Mouse (Mus musculus): ENCODE measurements at regions not wholly inside any gene's neighbourhood (a gene's known extent, or its start where the extent isn't known, plus 50 kb on each side); places are given as distances from the start of the nearest gene placed in this dataset.
A peak's percentile ranks its signal among the peaks of the same experiment; 100 is the strongest.

DNA sequence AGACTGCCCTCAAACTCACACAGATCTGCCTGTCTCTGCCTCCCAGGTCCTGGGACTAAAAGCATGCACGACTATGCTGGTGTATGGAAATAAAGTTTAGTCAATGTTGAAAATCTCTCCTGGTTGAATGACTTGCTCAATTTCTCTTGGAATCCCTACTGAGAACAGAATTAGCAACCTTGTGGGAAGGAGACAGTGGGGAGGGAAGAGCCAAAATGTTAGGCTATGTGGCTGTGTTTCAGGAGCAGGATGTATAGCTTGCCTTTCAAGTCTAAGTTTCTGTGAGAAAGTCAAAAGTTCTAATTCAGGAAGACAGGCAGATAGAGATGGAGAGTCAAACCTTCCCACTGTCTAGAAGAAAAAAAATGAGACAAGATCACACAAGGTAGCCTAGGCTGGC lies 168.3 kb upstream of the Creb1 start:
- in situ Hi-C loops (cut with MboI; ENCODE audit: low pct_unique_long_range_greater_than_20kb), result no loop called here
- ChIA-PET CTCF (interaction anchor here (1.9 kb wide), 1 partner anchor 39 kb away, joined by 4 read pairs; no protein-coding TSS in a partner anchor), POLR2A (no interaction called here)
- no peaks in the 10 kb centered on the region for H3K27me3 ChIP-seq
- DNase-seq (ENCODE audit: low read depth, low spot score) (no peak), ATAC-seq (no peak)
- TF ChIP-seq CTCF (IDR thresholded peaks at IDR 0.05), result no peak

DNA sequence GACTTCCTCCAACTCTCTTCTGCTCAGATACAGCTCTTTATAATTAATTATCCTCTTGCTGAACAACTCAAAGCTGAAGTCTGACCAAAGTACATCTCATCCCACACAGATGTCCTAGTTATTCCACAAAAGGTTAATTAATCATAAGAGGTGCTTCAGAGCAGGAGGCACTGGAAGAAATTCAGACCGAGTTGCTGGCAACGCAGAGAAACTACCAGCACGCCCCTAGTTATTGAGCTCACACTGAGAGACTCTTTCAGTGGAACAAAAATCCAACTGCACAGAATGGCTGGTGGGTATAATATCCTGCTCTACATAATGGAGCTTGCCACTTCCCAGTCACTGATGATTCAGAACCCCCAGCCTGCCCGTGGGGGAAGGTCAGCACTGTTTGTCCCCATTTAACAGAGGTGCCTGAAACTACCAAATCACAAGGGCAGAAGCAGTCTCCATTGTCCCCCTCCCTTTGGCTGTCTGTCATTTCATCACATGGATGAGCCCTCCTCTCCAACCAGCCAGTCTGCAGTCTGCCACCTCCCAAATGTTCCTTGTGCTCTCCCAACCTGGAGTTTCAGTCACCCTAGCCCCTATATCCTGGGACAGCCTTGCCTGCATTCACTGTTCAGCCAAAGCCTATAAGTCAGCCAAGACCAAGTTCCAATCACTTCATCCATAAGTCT lies 170.3 kb upstream of the Creb1 start:
- TF ChIP-seq CTCF (IDR thresholded peaks at IDR 0.05), result no peak
- ChIA-PET POLR2A (no interaction called here), CTCF (interaction anchor here (1.2 kb wide), 1 partner anchor 10 kb away, joined by 4 read pairs; no protein-coding TSS in a partner anchor)
- DNase-seq (ENCODE audit: low read depth, low spot score), result no peak
- in situ Hi-C loops (cut with MboI; ENCODE audit: low pct_unique_long_range_greater_than_20kb), result no loop called here
- no peaks in the 10 kb centered on the region for H3K27me3 ChIP-seq
- ATAC-seq, result no peak

DNA sequence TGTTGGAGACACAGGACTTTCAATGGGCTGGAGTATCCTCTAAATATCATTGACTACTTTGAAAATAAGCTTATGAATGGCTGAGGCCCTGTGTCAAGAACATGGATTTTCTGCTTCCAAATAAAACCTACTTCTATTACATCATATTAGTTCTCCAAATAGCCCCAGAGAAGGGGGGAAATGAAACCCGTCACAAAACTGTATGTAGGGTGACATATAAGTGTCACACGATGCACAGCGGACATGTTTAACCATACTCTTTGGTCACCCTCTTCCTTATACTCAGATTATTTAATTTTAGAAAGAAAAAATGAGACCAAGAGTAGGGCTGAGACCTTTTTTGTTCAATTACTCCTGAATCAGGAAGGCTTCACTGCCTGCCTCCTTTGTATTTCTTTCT lies 189.2 kb upstream of the Creb1 start:
- CTCF ChIA-PET, result no interaction called here

DNA sequence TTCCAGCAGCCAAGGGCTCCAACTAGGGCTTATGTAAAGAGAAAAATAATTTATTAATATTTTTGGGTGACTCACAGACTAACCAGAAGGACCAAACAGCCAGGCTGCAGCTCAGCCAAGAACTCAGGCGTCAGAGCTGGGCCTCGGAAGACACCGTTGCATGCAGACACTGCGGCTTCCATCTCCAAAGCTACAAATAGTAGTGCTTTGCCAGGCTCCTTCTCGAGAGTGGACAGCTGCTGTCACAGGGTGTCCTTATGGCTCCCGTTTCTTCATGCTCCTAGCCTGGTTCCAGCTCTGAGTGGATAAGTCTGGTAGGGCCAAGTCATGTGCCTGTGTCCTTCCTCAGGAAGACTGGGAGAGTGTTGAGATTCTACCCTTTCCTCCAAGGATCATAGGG lies 190.8 kb upstream of the Creb1 start:
- in situ Hi-C loops (cut with MboI; ENCODE audit: low pct_unique_long_range_greater_than_20kb), result no loop called here
- ChIA-PET CTCF (interaction anchor here (1.1 to 1.2 kb wide), 2 partner anchors 11 to 12 kb away, joined by 3 read pairs; no protein-coding TSS in a partner anchor), POLR2A (no interaction called here)
- no peaks in the 10 kb centered on the region for H3K27me3 ChIP-seq
- DNase-seq (ENCODE audit: low read depth, low spot score) (no peak), ATAC-seq (no peak)
- no peak for TF ChIP-seq CTCF (IDR thresholded peaks at IDR 0.05)

More for the DNA sequence above, 189.2 kb upstream of the Creb1 start:
- in situ Hi-C loops (cut with MboI; ENCODE audit: low pct_unique_long_range_greater_than_20kb), result no loop called here
- no peak for DNase-seq (ENCODE audit: low read depth, low spot score)
- H3K27me3 ChIP-seq, result no peaks in the 10 kb centered on the region
- no peak for TF ChIP-seq CTCF (IDR thresholded peaks at IDR 0.05)
- POLR2A ChIA-PET, result no interaction called here
- no peak for ATAC-seq

DNA sequence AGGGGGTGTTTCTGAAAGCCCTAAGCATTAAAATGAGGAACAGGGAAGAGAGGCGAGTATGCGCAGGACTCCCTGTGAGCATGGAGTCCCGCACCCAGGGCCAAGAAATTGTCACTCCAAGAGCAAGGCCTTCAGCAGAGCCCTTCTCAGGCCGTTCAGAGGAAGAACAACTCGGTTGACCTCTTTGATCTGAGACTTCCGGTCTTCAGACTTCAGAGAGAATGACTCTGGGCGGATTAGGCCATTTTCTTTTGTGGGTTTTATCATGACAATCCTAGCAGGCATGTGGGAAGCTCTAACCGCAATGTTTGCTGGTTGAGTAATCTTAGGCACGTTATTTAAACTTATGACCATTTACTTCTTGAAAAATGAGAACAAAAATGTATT lies 193.9 kb upstream of the Creb1 start:
- ChIA-PET CTCF (no interaction called here), POLR2A (no interaction called here)
- H3K27me3 ChIP-seq, result no peaks in the 10 kb centered on the region
- in situ Hi-C loops (cut with MboI; ENCODE audit: low pct_unique_long_range_greater_than_20kb), result no loop called here
- ATAC-seq (no peak), DNase-seq (ENCODE audit: low read depth, low spot score) (peak; percentile 24)
- TF ChIP-seq CTCF (IDR thresholded peaks at IDR 0.05), result no peak

DNA sequence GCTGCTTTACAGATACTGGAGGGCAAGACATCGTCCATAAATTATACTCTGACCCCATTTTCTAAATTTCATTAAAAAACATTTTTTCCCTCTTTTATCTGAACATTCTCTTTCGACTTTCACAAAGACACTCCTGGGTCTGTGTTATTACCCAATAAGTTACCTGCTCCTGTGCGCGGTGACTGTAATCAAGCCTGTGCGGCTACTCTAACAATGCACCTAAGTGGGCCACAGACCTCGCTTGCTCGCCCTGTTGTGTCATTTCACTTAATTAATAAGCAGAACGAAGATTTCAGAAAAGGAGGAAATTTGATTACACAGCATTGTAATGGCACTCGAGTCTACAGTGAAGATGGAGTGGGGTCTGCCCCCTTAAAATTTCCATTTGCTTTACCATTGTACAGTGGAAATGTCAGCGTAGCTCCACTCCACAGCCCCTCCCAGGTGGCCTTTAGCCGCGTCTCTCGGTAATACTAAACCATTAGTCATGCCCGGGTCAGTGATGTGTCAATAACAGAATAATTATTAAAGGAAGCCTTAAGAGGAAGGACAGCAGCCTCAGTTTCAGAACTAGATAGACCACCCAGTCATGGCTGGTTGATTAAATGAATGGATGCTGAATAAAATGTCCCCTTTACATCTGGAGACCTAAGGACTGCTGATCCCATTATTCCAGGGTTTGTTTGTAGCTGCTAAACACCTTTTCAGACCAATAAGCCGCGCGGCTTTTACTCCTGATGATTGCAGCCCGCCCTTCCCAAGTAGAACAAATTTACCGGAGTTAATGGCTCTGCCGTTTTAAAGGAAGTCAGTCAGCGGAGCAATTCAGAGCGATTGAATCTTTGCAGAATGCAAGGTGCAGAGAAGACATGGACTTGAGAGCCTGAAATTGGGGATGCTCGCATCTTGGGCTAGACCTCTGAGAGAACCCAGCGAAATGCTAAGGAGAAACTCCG lies 194.5 kb upstream of the Creb1 start:
- DNase-seq (ENCODE audit: low read depth, low spot score) (no peak), ATAC-seq (no peak)
- CTCF ChIA-PET, result no interaction called here
- no peaks in the 10 kb centered on the region for H3K27me3 ChIP-seq
- in situ Hi-C loops (cut with MboI; ENCODE audit: low pct_unique_long_range_greater_than_20kb), result no loop called here
- TF ChIP-seq CTCF (IDR thresholded peaks at IDR 0.05), result no peak
- POLR2A ChIA-PET, result no interaction called here

DNA sequence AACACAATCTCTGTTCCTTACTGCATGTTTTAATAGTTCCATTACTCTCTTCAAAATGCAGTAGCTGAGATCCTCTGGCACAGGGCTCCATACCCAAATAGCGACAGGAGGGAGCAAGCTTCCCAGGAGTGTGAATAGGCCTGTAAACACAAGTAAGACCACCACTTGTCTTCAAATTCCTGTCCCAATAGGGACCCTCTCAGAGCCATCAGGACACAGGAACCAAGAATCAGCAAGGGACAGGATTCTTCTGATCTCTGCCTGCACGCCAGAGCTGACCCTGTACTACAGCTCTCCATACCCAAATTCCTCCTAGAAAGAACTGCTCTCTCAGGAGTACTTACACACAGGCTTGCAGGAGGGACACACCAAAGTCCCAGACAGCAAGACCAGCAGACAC lies 200.9 kb upstream of the Creb1 start:
- POLR2A ChIA-PET, result no interaction called here
- CTCF ChIA-PET, result no interaction called here
- in situ Hi-C loops (cut with MboI; ENCODE audit: low pct_unique_long_range_greater_than_20kb), result no loop called here

DNA sequence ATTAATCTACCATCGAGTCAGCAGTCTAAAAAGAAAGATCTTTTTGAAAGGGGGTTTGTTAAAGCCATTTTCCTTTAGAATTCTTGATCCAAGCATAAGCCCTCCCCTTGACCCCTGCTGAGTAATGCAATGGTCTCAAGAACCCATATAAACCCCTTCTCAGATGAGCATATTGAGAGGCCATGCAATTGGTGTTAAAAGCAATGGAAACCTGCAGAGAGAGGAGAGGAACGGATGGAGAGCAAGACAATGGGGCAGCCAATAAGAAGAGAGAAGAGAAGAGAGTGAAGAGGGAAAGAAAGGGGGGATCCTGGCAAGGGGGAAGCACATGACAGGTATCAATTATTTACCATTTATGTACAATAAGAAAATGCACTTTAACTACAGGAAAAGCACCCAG lies 201.7 kb upstream of the Creb1 start:
- POLR2A ChIA-PET, result no interaction called here
- CTCF ChIA-PET, result interaction anchor here (1.3 kb wide), 1 partner anchor 11 kb away, joined by 3 read pairs; no protein-coding TSS in a partner anchor

More for the DNA sequence above, 200.9 kb upstream of the Creb1 start:
- no peak for DNase-seq (ENCODE audit: low read depth, low spot score)
- no peak for ATAC-seq
- TF ChIP-seq CTCF (IDR thresholded peaks at IDR 0.05), result no peak
- H3K27me3 ChIP-seq, result no peaks in the 10 kb centered on the region

DNA sequence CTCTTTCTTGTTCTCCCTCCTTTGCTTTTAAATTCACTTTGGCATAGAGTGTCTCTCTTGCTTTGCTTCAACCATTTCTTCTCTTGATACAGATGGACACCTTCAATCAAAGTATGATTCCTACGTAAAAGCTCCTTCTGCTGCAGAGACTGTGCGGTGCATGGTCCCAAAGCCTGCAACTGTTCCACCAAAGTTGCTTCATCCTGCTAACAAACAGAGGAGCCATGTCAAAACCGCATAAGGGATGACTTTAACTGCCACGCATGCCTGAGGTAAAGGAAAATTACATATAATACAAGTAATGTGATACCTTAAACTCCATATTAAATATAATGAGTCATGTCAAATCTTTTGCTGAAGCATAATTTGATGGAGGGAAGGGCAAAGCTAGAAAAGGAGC lies 200.1 kb upstream of the Klf7 start:
- in situ Hi-C loops (cut with MboI; ENCODE audit: low pct_unique_long_range_greater_than_20kb), result no loop called here
- TF ChIP-seq CTCF (IDR thresholded peaks at IDR 0.05), result no peak
- H3K27me3 ChIP-seq, result no peaks in the 10 kb centered on the region
- POLR2A ChIA-PET, result no interaction called here
- DNase-seq (ENCODE audit: low read depth, low spot score) (no peak), ATAC-seq (no peak)
- CTCF ChIA-PET, result no interaction called here

More for the DNA sequence above, 201.7 kb upstream of the Creb1 start:
- DNase-seq (ENCODE audit: low read depth, low spot score), result no peak
- no peak for ATAC-seq
- in situ Hi-C loops (cut with MboI; ENCODE audit: low pct_unique_long_range_greater_than_20kb), result no loop called here
- H3K27me3 ChIP-seq, result no peaks in the 10 kb centered on the region
- TF ChIP-seq CTCF (IDR thresholded peaks at IDR 0.05), result no peak

DNA sequence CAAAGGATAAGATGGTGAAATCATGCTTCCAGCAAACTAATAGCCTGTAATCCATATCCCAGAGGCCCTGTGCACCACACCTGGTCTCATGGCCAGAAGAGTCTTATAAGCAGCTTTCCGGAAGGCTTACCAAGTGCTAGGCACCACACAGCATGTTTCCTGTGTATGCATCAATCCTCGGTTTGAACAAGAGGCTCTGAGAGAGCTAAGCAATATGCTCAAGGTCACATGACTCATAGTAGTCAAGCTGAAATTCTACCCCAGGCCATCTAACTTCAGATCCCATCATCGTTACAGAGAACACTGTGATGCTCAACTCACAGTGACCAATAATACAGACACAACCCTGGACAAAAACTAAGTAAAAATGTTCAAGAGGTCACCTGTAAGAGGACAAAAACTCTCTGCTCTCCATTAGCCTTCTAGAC lies 197.1 kb upstream of the Klf7 start:
- in situ Hi-C loops (cut with MboI; ENCODE audit: low pct_unique_long_range_greater_than_20kb), result no loop called here
- no peak for TF ChIP-seq CTCF (IDR thresholded peaks at IDR 0.05)
- ATAC-seq, result no peak

More for the DNA sequence above, 197.1 kb upstream of the Klf7 start:
- no peaks in the 10 kb centered on the region for H3K27me3 ChIP-seq
- DNase-seq (ENCODE audit: low read depth, low spot score), result no peak
- ChIA-PET CTCF (no interaction called here), POLR2A (no interaction called here)
